Mouse (Mus musculus): Measurements from ENCODE around the gene Iqca. TPM values are rescaled to one million over a fixed set of nuclear protein-coding genes. Genes with fewer than 3 reads are reported as not detected.

Gene Iqca
- not detected in 2 replicates for polyA plus RNA-seq (2015; fragmentation: Nextera tagmentation; extraction: Ambion mirVana)

- peaks cover 7% of the 10 kb centered on the region; the same call in 1 of the 2 replicates for H3K27me3 ChIP-seq
- H3K9me3 ChIP-seq = peaks cover 6% of the 10 kb centered on the region; the same call in 1 of the 2 replicates
- WGBS = 3% methylated on average over 18 of the region's 18 CpGs
- peak within 1 kb of the TSS; percentile 20; the same call in 1 of the 2 replicates for H3K4me3 ChIP-seq
- H3K4me1 ChIP-seq (replicated peaks) = peaks cover 21% of the 10 kb centered on the region
- ATAC-seq (ENCODE audit: low read depth) = peak; percentile 92
- peak within 1 kb of the TSS; percentile 19; the same call in 1 of the 2 replicates for H3K27ac ChIP-seq (replicated peaks)
- H3K36me3 ChIP-seq = no peaks in the 10 kb centered on the region
- peak within 1 kb of the TSS; percentile 43 for H3K4me2 ChIP-seq
- no peak within 1 kb of the TSS for H3K9ac ChIP-seq
Measured at GRCm38 (mm10) chr1:90153099-90153744, at the start of gene Iqca. TSS of gene Iqca (minus strand) at chr1:90153401.

GRCm38 (mm10) chr1:90202207-90202978 lies 49.2 kb upstream of the Iqca start:
- 4% methylated on average over 23 of the region's 23 CpGs for WGBS
- H3K4me1 ChIP-seq (replicated peaks) = peaks cover 59% of the 10 kb centered on the region

GRCm38 (mm10) chr1:90201655-90202054 lies 48.5 kb upstream of the Iqca start:
- H3K4me2 ChIP-seq = no peak overlapping the region
- no peak overlapping the region for H3K9ac ChIP-seq
- no peak for ATAC-seq (ENCODE audit: low read depth)
- peaks cover 16% of the 10 kb centered on the region for H3K27me3 ChIP-seq
- peaks cover 52% of the 10 kb centered on the region for H3K4me1 ChIP-seq (replicated peaks)
- no peaks in the 10 kb centered on the region for H3K9me3 ChIP-seq
- H3K27ac ChIP-seq (replicated peaks) = no peak overlapping the region
- no peak overlapping the region for H3K4me3 ChIP-seq
- WGBS = 66% methylated on average over 2 of the region's 2 CpGs
- H3K36me3 ChIP-seq = no peaks in the 10 kb centered on the region

More at GRCm38 (mm10) chr1:90202207-90202978, 49.2 kb upstream of the Iqca start:
- ATAC-seq (ENCODE audit: low read depth) = peak; percentile 40; the same call in 1 of the 2 replicates
- peak overlapping the region; percentile 50; the same call in 1 of the 2 replicates for H3K9ac ChIP-seq
- H3K36me3 ChIP-seq = no peaks in the 10 kb centered on the region
- H3K9me3 ChIP-seq = no peaks in the 10 kb centered on the region
- H3K4me3 ChIP-seq = peak overlapping the region; percentile 5; the same call in 1 of the 2 replicates
- peak overlapping the region; percentile 65 for H3K4me2 ChIP-seq
- H3K27ac ChIP-seq (replicated peaks) = 0 out of 2 replicates have a peak overlapping the region, but pooled peaks have one; percentile 23
- H3K27me3 ChIP-seq = peaks cover 16% of the 10 kb centered on the region

GRCm38 (mm10) chr1:90201246-90201645 lies 48.0 kb upstream of the Iqca start:
- Histone ChIP-seq H3K4me1 (replicated peaks) (peaks cover 48% of the 10 kb centered on the region), H3K9me3 (no peaks in the 10 kb centered on the region), H3K9ac (no peak overlapping the region), H3K36me3 (no peaks in the 10 kb centered on the region), H3K27me3 (peaks cover 16% of the 10 kb centered on the region), H3K27ac (replicated peaks) (no peak overlapping the region), H3K4me3 (no peak overlapping the region), H3K4me2 (no peak overlapping the region)
- 89% methylated on average over 5 of the region's 5 CpGs for WGBS
- no peak for ATAC-seq (ENCODE audit: low read depth)

GRCm38 (mm10) chr1:90189046-90189445 lies 35.8 kb upstream of the Iqca start:
- no peaks in the 10 kb centered on the region for H3K27me3 ChIP-seq
- H3K9me3 ChIP-seq = no peaks in the 10 kb centered on the region
- H3K9ac ChIP-seq = no peak overlapping the region
- no peak overlapping the region for H3K4me3 ChIP-seq
- H3K4me2 ChIP-seq = no peak overlapping the region
- H3K27ac ChIP-seq (replicated peaks) = no peak overlapping the region
- 48% methylated on average over 6 of the region's 6 CpGs for WGBS
- ATAC-seq (ENCODE audit: low read depth) = no peak
- H3K4me1 ChIP-seq (replicated peaks) = peaks cover 22% of the 10 kb centered on the region
- no peaks in the 10 kb centered on the region for H3K36me3 ChIP-seq

- ATAC-seq (ENCODE audit: low read depth) = no peak
- no peaks in the 10 kb centered on the region for H3K27me3 ChIP-seq
- H3K4me2 ChIP-seq = no peak overlapping the region
- WGBS = 90% methylated on average over 5 of the region's 5 CpGs
- no peak overlapping the region for H3K9ac ChIP-seq
- H3K4me1 ChIP-seq (replicated peaks) = peaks cover 22% of the 10 kb centered on the region
- no peaks in the 10 kb centered on the region for H3K9me3 ChIP-seq
- no peak overlapping the region for H3K27ac ChIP-seq (replicated peaks)
- H3K4me3 ChIP-seq = no peak overlapping the region
- H3K36me3 ChIP-seq = no peaks in the 10 kb centered on the region
Measured at GRCm38 (mm10) chr1:90186874-90187273, 33.7 kb upstream of the Iqca start.

GRCm38 (mm10) chr1:90186173-90186572 lies 33.0 kb upstream of the Iqca start:
- Histone ChIP-seq H3K4me3 (no peak overlapping the region), H3K4me1 (replicated peaks) (peaks cover 22% of the 10 kb centered on the region), H3K36me3 (no peaks in the 10 kb centered on the region), H3K27ac (replicated peaks) (no peak overlapping the region), H3K9ac (no peak overlapping the region), H3K27me3 (no peaks in the 10 kb centered on the region), H3K4me2 (no peak overlapping the region), H3K9me3 (no peaks in the 10 kb centered on the region)
- ATAC-seq (ENCODE audit: low read depth) = no peak
- 87% methylated on average over 4 of the region's 4 CpGs for WGBS

- no peak overlapping the region for H3K4me2 ChIP-seq
- H3K36me3 ChIP-seq = no peaks in the 10 kb centered on the region
- 0 out of 2 replicates have a peak, but pooled peaks cover 3% of the 10 kb centered on the region for H3K4me1 ChIP-seq (replicated peaks)
- 62% methylated on average over 6 of the region's 6 CpGs for WGBS
- no peaks in the 10 kb centered on the region for H3K27me3 ChIP-seq
- no peaks in the 10 kb centered on the region for H3K9me3 ChIP-seq
- H3K4me3 ChIP-seq = no peak overlapping the region
- no peak overlapping the region for H3K9ac ChIP-seq
- no peak for ATAC-seq (ENCODE audit: low read depth)
- H3K27ac ChIP-seq (replicated peaks) = no peak overlapping the region
Measured at GRCm38 (mm10) chr1:90183602-90184001, 30.4 kb upstream of the Iqca start.

GRCm38 (mm10) chr1:90182521-90182920 lies 29.3 kb upstream of the Iqca start:
- no peak for ATAC-seq (ENCODE audit: low read depth)
- no peaks in the 10 kb centered on the region for H3K36me3 ChIP-seq
- no peak overlapping the region for H3K4me2 ChIP-seq
- H3K4me3 ChIP-seq = no peak overlapping the region
- H3K9ac ChIP-seq = no peak overlapping the region
- no peaks in the 10 kb centered on the region for H3K9me3 ChIP-seq
- H3K27ac ChIP-seq (replicated peaks) = no peak overlapping the region
- no peaks in the 10 kb centered on the region for H3K27me3 ChIP-seq
- 73% methylated on average over 5 of the region's 5 CpGs for WGBS
- H3K4me1 ChIP-seq (replicated peaks) = 0 out of 2 replicates have a peak, but pooled peaks cover 3% of the 10 kb centered on the region

- Histone ChIP-seq H3K36me3 (no peaks in the 10 kb centered on the region), H3K4me1 (replicated peaks) (peaks cover 6% of the 10 kb centered on the region), H3K4me2 (no peak overlapping the region), H3K27me3 (no peaks in the 10 kb centered on the region), H3K9me3 (no peaks in the 10 kb centered on the region), H3K9ac (no peak overlapping the region), H3K4me3 (no peak overlapping the region), H3K27ac (replicated peaks) (no peak overlapping the region)
- 82% methylated on average over 12 of the region's 12 CpGs for WGBS
- no peak for ATAC-seq (ENCODE audit: low read depth)
Measured at GRCm38 (mm10) chr1:90180966-90181699, 27.9 kb upstream of the Iqca start.

- no peak for ATAC-seq (ENCODE audit: low read depth)
- no peak overlapping the region for H3K9ac ChIP-seq
- no peaks in the 10 kb centered on the region for H3K27me3 ChIP-seq
- no peak overlapping the region for H3K4me3 ChIP-seq
- 84% methylated on average over 7 of the region's 7 CpGs for WGBS
- no peak overlapping the region for H3K27ac ChIP-seq (replicated peaks)
- H3K4me1 ChIP-seq (replicated peaks) = peaks cover 8% of the 10 kb centered on the region
- no peaks in the 10 kb centered on the region for H3K9me3 ChIP-seq
- no peaks in the 10 kb centered on the region for H3K36me3 ChIP-seq
- no peak overlapping the region for H3K4me2 ChIP-seq
Measured at GRCm38 (mm10) chr1:90180479-90180878, 27.3 kb upstream of the Iqca start.

- 74% methylated on average over 5 of the region's 5 CpGs for whole genome bisulfite sequencing
- Histone ChIP-seq H3K27me3 (no peaks in the 10 kb centered on the region), H3K27ac (replicated peaks) (no peak overlapping the region), H3K4me1 (replicated peaks) (peaks cover 15% of the 10 kb centered on the region), H3K9me3 (no peaks in the 10 kb centered on the region), H3K9ac (no peak overlapping the region), H3K4me3 (no peak overlapping the region), H3K36me3 (no peaks in the 10 kb centered on the region), H3K4me2 (no peak overlapping the region)
- ATAC-seq (ENCODE audit: low read depth) = no peak
Measured at GRCm38 (mm10) chr1:90177978-90178377, 24.8 kb upstream of the Iqca start.

Measured in neural tube, embryonic 13.5 days (tissue).